Mouse (Mus musculus): ENCODE data around the gene Ppp1r7. TPM values are rescaled to one million over a fixed set of nuclear protein-coding genes. Genes with fewer than 3 reads are reported as not detected.

Ppp1r7 gene
- 79.3 TPM for polyA plus RNA-seq (2014; fragmentation: Illumina TruSeq; extraction: RNeasy Lipid Tissue Mini Kit (QIAGEN cat#74804); ENCODE audit: low read depth, low replicate concordance)

DNA sequence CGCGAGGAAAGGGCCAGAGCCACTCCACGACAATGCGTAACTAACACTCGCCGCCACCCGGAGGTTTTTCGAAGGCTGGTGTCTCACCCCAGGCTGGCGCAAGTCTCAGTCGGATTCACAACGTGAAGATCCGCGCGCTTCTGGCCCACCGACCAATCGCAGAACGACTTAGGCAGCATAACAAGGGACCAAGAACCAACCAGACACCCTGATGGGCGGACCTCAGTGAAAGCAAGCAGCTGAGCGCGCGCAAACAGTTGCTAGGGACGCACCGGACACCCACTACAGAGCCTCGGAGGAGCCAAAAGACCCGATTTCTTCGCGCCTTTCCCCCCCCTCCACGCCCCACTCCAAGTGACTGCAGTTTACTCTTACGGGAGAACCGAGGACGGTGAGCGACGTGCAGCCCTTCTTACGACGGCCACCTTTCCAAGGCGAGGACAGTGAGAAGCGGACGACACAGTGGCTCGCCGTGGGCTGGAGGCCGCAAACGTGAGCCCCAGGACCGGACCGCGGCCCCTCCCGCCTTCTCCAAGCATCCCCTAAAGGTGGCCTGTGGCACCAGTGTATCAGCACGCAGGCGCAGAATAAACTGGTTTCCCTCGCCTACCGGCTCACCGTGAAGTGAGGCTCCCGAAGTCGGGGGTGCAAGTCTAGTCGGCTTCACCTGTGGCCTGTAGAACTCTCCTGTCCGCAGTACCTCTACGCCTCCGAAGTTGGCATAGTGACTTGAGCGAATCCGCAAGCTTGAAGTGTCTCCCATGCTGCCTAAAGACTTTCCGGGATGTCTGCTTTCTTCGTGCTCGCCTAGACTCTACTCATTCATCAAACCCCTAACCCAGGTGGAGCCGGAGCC is at the start of gene Ppp1r7, which contains the start of gene Pask:
Ppp1r7 (plus strand) TSS at position 207 of the 856 bp plus-strand sequence.
Pask (minus strand) TSS at position 835 of the 856 bp plus-strand sequence.

GRCm38 (mm10) chr1:93305581-93306337 is 36.9 kb upstream of the Ppp1r7 start, which contains the start of gene Mterf4:
Mterf4 (minus strand) TSS chr1:93305915.

GRCm38 (mm10) chr1:93373665-93374064 is 31.0 kb downstream of the Ppp1r7 start, which contains the start of gene Ano7:
Ano7 (plus strand) TSS chr1:93373930.

Other genes with a start within 250 kb of the Ppp1r7 start
- gene Kif1a, start 240.9 kb upstream of the Ppp1r7 start, polyA plus RNA-seq (2014; fragmentation: Illumina TruSeq; extraction: RNeasy Lipid Tissue Mini Kit (QIAGEN cat#74804); ENCODE audit: low read depth, low replicate concordance): not detected
- gene Agxt, start 207.6 kb upstream of the Ppp1r7 start, polyA plus RNA-seq (2014; fragmentation: Illumina TruSeq; extraction: RNeasy Lipid Tissue Mini Kit (QIAGEN cat#74804); ENCODE audit: low read depth, low replicate concordance): not detected
- gene 2310007B03Rik, start 181.9 kb upstream of the Ppp1r7 start, polyA plus RNA-seq (2014; fragmentation: Illumina TruSeq; extraction: RNeasy Lipid Tissue Mini Kit (QIAGEN cat#74804); ENCODE audit: low read depth, low replicate concordance): 2.3 TPM
- gene Crocc2, start 174.1 kb upstream of the Ppp1r7 start, polyA plus RNA-seq (2014; fragmentation: Illumina TruSeq; extraction: RNeasy Lipid Tissue Mini Kit (QIAGEN cat#74804); ENCODE audit: low read depth, low replicate concordance): not detected
- gene Sned1, start 107.0 kb upstream of the Ppp1r7 start, polyA plus RNA-seq (2014; fragmentation: Illumina TruSeq; extraction: RNeasy Lipid Tissue Mini Kit (QIAGEN cat#74804); ENCODE audit: low read depth, low replicate concordance): 13.5 TPM
- 21.8 TPM for gene Mterf4, start 36.9 kb upstream of the Ppp1r7 start, polyA plus RNA-seq (2014; fragmentation: Illumina TruSeq; extraction: RNeasy Lipid Tissue Mini Kit (QIAGEN cat#74804); ENCODE audit: low read depth, low replicate concordance)
- gene Pask, start 628 bp downstream of the Ppp1r7 start, polyA plus RNA-seq (2014; fragmentation: Illumina TruSeq; extraction: RNeasy Lipid Tissue Mini Kit (QIAGEN cat#74804); ENCODE audit: low read depth, low replicate concordance): 0.32 TPM
- gene Ano7, start 31.1 kb downstream of the Ppp1r7 start, polyA plus RNA-seq (2014; fragmentation: Illumina TruSeq; extraction: RNeasy Lipid Tissue Mini Kit (QIAGEN cat#74804); ENCODE audit: low read depth, low replicate concordance): not detected
- gene Hdlbp, start 136.0 kb downstream of the Ppp1r7 start, polyA plus RNA-seq (2014; fragmentation: Illumina TruSeq; extraction: RNeasy Lipid Tissue Mini Kit (QIAGEN cat#74804); ENCODE audit: low read depth, low replicate concordance): 107 TPM
- gene Farp2, start 169.2 kb downstream of the Ppp1r7 start, polyA plus RNA-seq (2014; fragmentation: Illumina TruSeq; extraction: RNeasy Lipid Tissue Mini Kit (QIAGEN cat#74804); ENCODE audit: low read depth, low replicate concordance): 16.4 TPM

Data from kidney, adult 10 weeks (tissue).